Mouse (Mus musculus): ENCODE measurements around the gene Fbxo6. TPM values are rescaled to one million over a fixed set of nuclear protein-coding genes. Genes with fewer than 3 reads are reported as not detected.
A peak's percentile ranks its signal among the peaks of the same experiment; 100 is the strongest.
"Not testable (repeated sequence)": the region's sequence is repeated elsewhere in the genome, so short reads cannot be mapped to it uniquely, and the experiment has no call there.

Gene Fbxo6
- polyA plus RNA-seq, 1 experiment from 2014 or later, result 30.6 TPM

GRCm38 (mm10) chr4:148181483-148181882 lies 29.5 kb upstream of the Fbxo6 start:
- Histone ChIP-seq H3K4me2 (no peak overlapping the region), H3K27me3 (replicated peaks; ENCODE audit: control insufficient read depth, insufficient read depth, low read length) (peaks cover 29% of the 10 kb centered on the region), H3K9ac (ENCODE audit: low read depth, low read length) (no peak overlapping the region), H3K36me3 (ENCODE audit: control insufficient read depth, insufficient read depth, low read length) (no peaks in the 10 kb centered on the region), H3K4me1 (replicated peaks; ENCODE audit: control insufficient read depth, insufficient read depth, low read length) (no peaks in the 10 kb centered on the region), H3K9me3 (ENCODE audit: control insufficient read depth, low read length) (no peaks in the 10 kb centered on the region), H3K27ac (ENCODE audit: low read depth, low read length) (no peak overlapping the region), H3K4me3 (ENCODE audit: low read depth, low read length) (no peak overlapping the region)
- DNase-seq (ENCODE audit: low spot score) (no peak), ATAC-seq (replicated peaks; ENCODE audit: low FRiP score) (no peak)
- WGBS, result 81% methylated on average over 12 of the region's 12 CpGs

- DNase-seq (ENCODE audit: low spot score) (no peak), ATAC-seq (replicated peaks; ENCODE audit: low FRiP score) (no peak)
- H3K9me3 ChIP-seq (ENCODE audit: control insufficient read depth, low read length), result no peaks in the 10 kb centered on the region
- H3K4me1 ChIP-seq (replicated peaks; ENCODE audit: control insufficient read depth, insufficient read depth, low read length), result no peaks in the 10 kb centered on the region
- no peaks in the 10 kb centered on the region for H3K36me3 ChIP-seq (ENCODE audit: control insufficient read depth, insufficient read depth, low read length)
- H3K4me2 ChIP-seq, result no peak overlapping the region
- no peak overlapping the region for H3K4me3 ChIP-seq (ENCODE audit: low read depth, low read length)
- no peak overlapping the region for H3K9ac ChIP-seq (ENCODE audit: low read depth, low read length)
- no peak overlapping the region for H3K27ac ChIP-seq (ENCODE audit: low read depth, low read length)
- peaks cover 63% of the 10 kb centered on the region for H3K27me3 ChIP-seq (replicated peaks; ENCODE audit: control insufficient read depth, insufficient read depth, low read length)
Observed at GRCm38 (mm10) chr4:148177716-148178115, 25.8 kb upstream of the Fbxo6 start.

GRCm38 (mm10) chr4:148176603-148177002 lies 24.7 kb upstream of the Fbxo6 start:
- H3K9ac ChIP-seq (ENCODE audit: low read depth, low read length); DNase-seq (ENCODE audit: low spot score); H3K36me3 ChIP-seq (ENCODE audit: control insufficient read depth, insufficient read depth, low read length); H3K4me2 ChIP-seq; H3K4me1 ChIP-seq (replicated peaks; ENCODE audit: control insufficient read depth, insufficient read depth, low read length); H3K4me3 ChIP-seq (ENCODE audit: low read depth, low read length); ATAC-seq (replicated peaks; ENCODE audit: low FRiP score); H3K9me3 ChIP-seq (ENCODE audit: control insufficient read depth, low read length); H3K27ac ChIP-seq (ENCODE audit: low read depth, low read length): not testable (repeated sequence)
- peaks cover 68% of the 10 kb centered on the region for H3K27me3 ChIP-seq (replicated peaks; ENCODE audit: control insufficient read depth, insufficient read depth, low read length)
- WGBS, result 39% methylated on average over 5 of the region's 6 CpGs

- no peak overlapping the region for H3K27ac ChIP-seq (ENCODE audit: low read depth, low read length)
- H3K4me1 ChIP-seq (replicated peaks; ENCODE audit: control insufficient read depth, insufficient read depth, low read length), result 0 out of 2 replicates have a peak, but pooled peaks cover 1% of the 10 kb centered on the region
- H3K27me3 ChIP-seq (replicated peaks; ENCODE audit: control insufficient read depth, insufficient read depth, low read length), result peaks cover 77% of the 10 kb centered on the region
- no peak overlapping the region for H3K9ac ChIP-seq (ENCODE audit: low read depth, low read length)
- no peaks in the 10 kb centered on the region for H3K9me3 ChIP-seq (ENCODE audit: control insufficient read depth, low read length)
- no peaks in the 10 kb centered on the region for H3K36me3 ChIP-seq (ENCODE audit: control insufficient read depth, insufficient read depth, low read length)
- no peak overlapping the region for H3K4me3 ChIP-seq (ENCODE audit: low read depth, low read length)
- no peak for ATAC-seq (replicated peaks; ENCODE audit: low FRiP score)
- H3K4me2 ChIP-seq, result no peak overlapping the region
- whole genome bisulfite sequencing, result 22% methylated on average over 12 of the region's 12 CpGs
- no peak for DNase-seq (ENCODE audit: low spot score)
Observed at GRCm38 (mm10) chr4:148174495-148174862, 22.5 kb upstream of the Fbxo6 start.

- no peak for ATAC-seq (replicated peaks; ENCODE audit: low FRiP score)
- WGBS, result 5% methylated on average over 30 of the region's 30 CpGs
Observed at GRCm38 (mm10) chr4:148173811-148174494, 22.0 kb upstream of the Fbxo6 start.

DNA sequence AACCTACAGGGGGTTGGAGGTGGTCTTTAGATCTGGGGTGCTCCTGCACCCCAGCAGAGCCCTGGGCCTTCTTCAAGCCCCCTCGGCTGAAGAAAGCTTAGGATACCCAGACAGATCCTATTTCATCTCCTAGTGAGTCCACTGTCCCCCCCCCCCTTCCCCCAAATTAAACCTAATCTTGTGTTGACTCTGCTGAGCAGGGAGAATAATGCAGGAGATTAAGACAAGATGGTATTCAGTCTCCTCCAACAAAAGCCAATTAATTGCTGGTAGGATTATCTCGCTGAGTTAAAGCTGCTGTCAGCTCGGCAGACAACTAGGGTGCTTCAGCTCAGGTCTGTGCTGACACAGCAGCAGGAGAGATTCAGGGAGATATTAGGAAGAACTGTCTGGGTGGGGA lies 19.3 kb upstream of the Fbxo6 start:
- peaks cover 3% of the 10 kb centered on the region; the same call in 1 of the 2 replicates for H3K4me1 ChIP-seq (replicated peaks; ENCODE audit: control insufficient read depth, insufficient read depth, low read length)

More at GRCm38 (mm10) chr4:148173811-148174494, 22.0 kb upstream of the Fbxo6 start:
- Histone ChIP-seq H3K4me1 (replicated peaks; ENCODE audit: control insufficient read depth, insufficient read depth, low read length) (0 out of 2 replicates have a peak, but pooled peaks cover 3% of the 10 kb centered on the region), H3K9me3 (ENCODE audit: control insufficient read depth, low read length) (no peaks in the 10 kb centered on the region), H3K9ac (ENCODE audit: low read depth, low read length) (no peak overlapping the region), H3K27me3 (replicated peaks; ENCODE audit: control insufficient read depth, insufficient read depth, low read length) (peaks cover 79% of the 10 kb centered on the region), H3K4me3 (ENCODE audit: low read depth, low read length) (no peak overlapping the region), H3K36me3 (ENCODE audit: control insufficient read depth, insufficient read depth, low read length) (no peaks in the 10 kb centered on the region), H3K4me2 (no peak overlapping the region), H3K27ac (ENCODE audit: low read depth, low read length) (no peak overlapping the region)
- no peak for DNase-seq (ENCODE audit: low spot score)

DNA sequence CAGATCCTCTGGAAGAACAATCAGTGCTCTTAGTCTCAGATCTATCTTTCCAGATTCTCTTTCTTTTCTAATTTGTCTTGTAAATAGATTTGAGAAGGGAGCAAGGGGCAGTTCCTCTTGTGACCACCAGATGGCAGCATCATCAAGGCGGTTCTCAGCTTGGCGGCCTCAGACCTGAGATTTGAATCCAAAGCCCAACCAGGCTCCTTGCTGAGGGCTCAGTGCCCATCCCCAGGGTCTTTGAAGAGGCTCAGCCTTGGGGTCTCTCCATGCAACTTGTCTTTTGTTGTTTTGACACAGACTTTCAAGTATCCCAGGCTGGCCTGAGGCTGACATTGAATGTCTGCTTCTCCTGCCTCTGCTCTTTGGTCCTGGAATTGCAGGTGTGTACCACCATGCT lies 18.9 kb upstream of the Fbxo6 start:
- H3K4me1 ChIP-seq (replicated peaks; ENCODE audit: control insufficient read depth, insufficient read depth, low read length), result peaks cover 3% of the 10 kb centered on the region; the same call in 1 of the 2 replicates
- ATAC-seq (replicated peaks; ENCODE audit: low FRiP score), result no peak
- WGBS, result 3% methylated on average over 2 of the region's 2 CpGs

More for the DNA sequence above, 19.3 kb upstream of the Fbxo6 start:
- no peak for ATAC-seq (replicated peaks; ENCODE audit: low FRiP score)
- Histone ChIP-seq H3K4me3 (ENCODE audit: low read depth, low read length) (no peak overlapping the region), H3K9ac (ENCODE audit: low read depth, low read length) (no peak overlapping the region), H3K27ac (ENCODE audit: low read depth, low read length) (no peak overlapping the region), H3K36me3 (ENCODE audit: control insufficient read depth, insufficient read depth, low read length) (no peaks in the 10 kb centered on the region), H3K9me3 (ENCODE audit: control insufficient read depth, low read length) (no peaks in the 10 kb centered on the region), H3K27me3 (replicated peaks; ENCODE audit: control insufficient read depth, insufficient read depth, low read length) (peaks cover 79% of the 10 kb centered on the region), H3K4me2 (no peak overlapping the region)
- no peak for DNase-seq (ENCODE audit: low spot score)
- 51% methylated on average over 3 of the region's 3 CpGs for WGBS

DNA sequence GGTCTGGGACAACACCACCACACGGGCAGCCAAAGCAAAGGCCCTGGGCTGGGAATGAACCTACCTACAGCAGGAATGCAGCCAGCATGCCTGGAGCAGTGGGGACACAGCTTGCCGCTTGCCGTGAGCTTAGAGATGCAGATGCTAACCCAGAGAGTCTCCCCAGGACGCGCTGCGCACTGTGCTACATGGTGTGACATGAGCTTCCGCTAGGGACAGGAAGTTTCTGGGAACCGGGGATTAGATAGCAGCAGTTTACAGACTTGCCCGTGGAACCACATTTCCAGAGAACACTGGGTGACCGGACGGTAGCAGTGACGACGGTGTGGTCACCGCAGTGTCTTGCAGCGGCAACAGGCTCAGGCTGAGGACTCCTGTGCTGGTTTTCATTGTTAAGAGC lies 17.6 kb upstream of the Fbxo6 start:
- Histone ChIP-seq H3K27ac (ENCODE audit: low read depth, low read length) (no peak overlapping the region), H3K9ac (ENCODE audit: low read depth, low read length) (no peak overlapping the region), H3K4me2 (peak overlapping the region; percentile 6; the same call in 1 of the 2 replicates), H3K4me1 (replicated peaks; ENCODE audit: control insufficient read depth, insufficient read depth, low read length) (peaks cover 3% of the 10 kb centered on the region; the same call in 1 of the 2 replicates), H3K9me3 (ENCODE audit: control insufficient read depth, low read length) (no peaks in the 10 kb centered on the region), H3K4me3 (ENCODE audit: low read depth, low read length) (no peak overlapping the region), H3K27me3 (replicated peaks; ENCODE audit: control insufficient read depth, insufficient read depth, low read length) (peaks cover 79% of the 10 kb centered on the region), H3K36me3 (ENCODE audit: control insufficient read depth, insufficient read depth, low read length) (no peaks in the 10 kb centered on the region)
- ATAC-seq (replicated peaks; ENCODE audit: low FRiP score) (no peak), DNase-seq (ENCODE audit: low spot score) (no peak)
- 12% methylated on average over 15 of the region's 15 CpGs for WGBS

More for the DNA sequence above, 18.9 kb upstream of the Fbxo6 start:
- no peak overlapping the region for H3K4me3 ChIP-seq (ENCODE audit: low read depth, low read length)
- H3K27me3 ChIP-seq (replicated peaks; ENCODE audit: control insufficient read depth, insufficient read depth, low read length), result peaks cover 79% of the 10 kb centered on the region
- H3K9me3 ChIP-seq (ENCODE audit: control insufficient read depth, low read length), result no peaks in the 10 kb centered on the region
- H3K36me3 ChIP-seq (ENCODE audit: control insufficient read depth, insufficient read depth, low read length), result no peaks in the 10 kb centered on the region
- DNase-seq (ENCODE audit: low spot score), result no peak
- H3K4me2 ChIP-seq, result no peak overlapping the region
- H3K9ac ChIP-seq (ENCODE audit: low read depth, low read length), result no peak overlapping the region
- H3K27ac ChIP-seq (ENCODE audit: low read depth, low read length), result no peak overlapping the region

GRCm38 (mm10) chr4:148168287-148168686 lies 16.3 kb upstream of the Fbxo6 start:
- ATAC-seq (replicated peaks; ENCODE audit: low FRiP score), result no peak
- Histone ChIP-seq H3K9me3 (ENCODE audit: control insufficient read depth, low read length) (no peaks in the 10 kb centered on the region), H3K4me2 (no peak overlapping the region), H3K4me3 (ENCODE audit: low read depth, low read length) (no peak overlapping the region), H3K27ac (ENCODE audit: low read depth, low read length) (no peak overlapping the region), H3K36me3 (ENCODE audit: control insufficient read depth, insufficient read depth, low read length) (no peaks in the 10 kb centered on the region), H3K9ac (ENCODE audit: low read depth, low read length) (no peak overlapping the region), H3K27me3 (replicated peaks; ENCODE audit: control insufficient read depth, insufficient read depth, low read length) (peaks cover 78% of the 10 kb centered on the region), H3K4me1 (replicated peaks; ENCODE audit: control insufficient read depth, insufficient read depth, low read length) (peaks cover 6% of the 10 kb centered on the region; the same call in 1 of the 2 replicates)
- 18% methylated on average over 7 of the region's 7 CpGs for WGBS
- DNase-seq (ENCODE audit: low spot score), result peak; percentile 45
